Mouse (Mus musculus): ENCODE results near the gene Tesmin. TPM values are rescaled to one million over a fixed set of nuclear protein-coding genes. Genes with fewer than 3 reads are reported as not detected.

Tesmin gene
- polyA plus RNA-seq (2021; fragmentation: Nextera tagmentation): 0.09 TPM in 1 of 2 replicates, not detected in the other
- long read RNA-seq, experiment 1: 0 reads
- long read RNA-seq, experiment 2: 0 reads

GRCm38 (mm10) chr19:3388629-3389057, at the start of gene Tesmin:
Gene Tesmin (plus strand): TSS chr19:3388857.

GRCm38 (mm10) chr19:3414268-3414733, 25.6 kb downstream of the Tesmin start, which contains the start of gene Gal:
Gene Gal (minus strand): TSS chr19:3414544.

Other genes starting within 250 kb of the Tesmin start
- 126 and 144 TPM in 2 replicates for gene Mrpl21, start 106.0 kb upstream of the Tesmin start, polyA plus RNA-seq (2021; fragmentation: Nextera tagmentation)
- 3.6 and 4.0 TPM in 2 replicates for gene Ighmbp2, start 105.8 kb upstream of the Tesmin start, polyA plus RNA-seq (2021; fragmentation: Nextera tagmentation)
- 6.1 and 7.1 TPM in 2 replicates for gene Cpt1a, start 66.5 kb upstream of the Tesmin start, polyA plus RNA-seq (2021; fragmentation: Nextera tagmentation)
- 0.99 TPM in 1 of 2 replicates, not detected in the other for gene Gal, start 25.7 kb downstream of the Tesmin start, polyA plus RNA-seq (2021; fragmentation: Nextera tagmentation)
- 14.3 and 16.7 TPM in 2 replicates for gene Ppp6r3, start 186.9 kb downstream of the Tesmin start, polyA plus RNA-seq (2021; fragmentation: Nextera tagmentation)